Mouse (Mus musculus) cortical plate, adult 2 months (tissue): ENCODE results near the gene Mef2d.

ENCODE experiments used
- CTCF ChIP-seq: fragments of 200-500 bp; IDR thresholded peaks from 2 replicates; pipeline ENCODE4 v1.5.1; 2011; ENCODE audit warnings: mild to moderate bottlenecking, control low read depth, low read length; ENCODE audit not compliant: insufficient read depth; ENCODE audit errors: extremely low read depth
- POLR2A ChIP-seq: fragments of 200-500 bp; IDR thresholded peaks from 2 replicates; pipeline ENCODE4 v1.6.1; 2011; ENCODE audit warnings: mild to moderate bottlenecking, low read length, control low read depth; ENCODE audit not compliant: insufficient read depth; ENCODE audit errors: extremely low read depth

- TF ChIP-seq POLR2A: no peak
- TF ChIP-seq CTCF: no peak
Observed at GRCm38 (mm10) chr3:88150999-88151364, 8.8 kb downstream of the Mef2d start.
